In genomic region chr3:69045750-69046149, GRCm38 (mm10) we compare ENCODE assay signal across 8 mouse cellular contexts. TPM values are rescaled to one million over a fixed set of nuclear protein-coding genes. Genes with fewer than 3 reads are reported as not detected.
DNase-seq lines count a peak whose midpoint lies in the region; ATAC-seq and TF ChIP-seq lines count a peak whose summit lies in the region.

No protein-coding gene starts in this region.

- H3K4me1 ChIP-seq in heart, postnatal 0 days (ENCODE audit: control insufficient read depth, insufficient read depth): no peaks in the 10 kb centered on the region
- H3K4me1 ChIP-seq in midbrain, embryonic 12.5 days: peaks cover 15% of the 10 kb centered on the region

- no peak for TF ChIP-seq EP300 in heart, postnatal 0 days (IDR thresholded peaks at IDR 0.05; ENCODE audit: low read depth)

- H3K36me3 ChIP-seq in heart, postnatal 0 days (replicated peaks; ENCODE audit: control insufficient read depth, insufficient read depth, low read length): no peaks in the 10 kb centered on the region
- peaks cover 4% of the 10 kb centered on the region; the same call in 1 of the 2 replicates for H3K36me3 ChIP-seq in midbrain, embryonic 12.5 days

- no peak overlapping the region for H3K27ac ChIP-seq in heart, postnatal 0 days (ENCODE audit: low read depth)
- H3K27ac ChIP-seq in midbrain, embryonic 12.5 days (replicated peaks): no peak overlapping the region

- intact Hi-C loops in heart, postnatal 14 days (cut with DNase I): no loop called here

- peak; percentile 65 for DNase-seq in heart, adult 11 months
- no peak for DNase-seq in heart, postnatal 14 days
- DNase-seq in brain, adult 2 months (ENCODE audit: low read depth, low spot score): peak; percentile 12
- no peak for DNase-seq in heart, postnatal 0 days (ENCODE audit: low spot score)
- DNase-seq in adrenal gland, adult 18-20 months (ENCODE audit: low spot score in 2 of 2): no peak
- no peak for DNase-seq in layer of hippocampus, adult 8-10 months (ENCODE audit: low spot score in 2 of 2)
- DNase-seq in Muller cell, postnatal 12 days (ENCODE audit: inconsistent ontology term): no peak

- no peaks in the 10 kb centered on the region for H3K9me3 ChIP-seq in heart, postnatal 0 days (replicated peaks; ENCODE audit: control insufficient read depth, low read length)
- H3K9me3 ChIP-seq in midbrain, embryonic 12.5 days: no peaks in the 10 kb centered on the region

- ATAC-seq in heart, postnatal 0 days (ENCODE audit: insufficient read depth, low read depth): no peak
- no peak for ATAC-seq in midbrain, embryonic 12.5 days (ENCODE audit: low FRiP score, low read depth)

- 35% methylated on average over 13 of the region's 13 CpGs for WGBS in heart, postnatal 0 days
- WGBS in midbrain, embryonic 12.5 days: 20% methylated on average over 13 of the region's 13 CpGs

- H3K9ac ChIP-seq in heart, postnatal 0 days (replicated peaks; ENCODE audit: low read depth, low read length): peak overlapping the region; percentile 72; the same call in 1 of the 2 replicates
- H3K9ac ChIP-seq in midbrain, embryonic 12.5 days (replicated peaks): 0 out of 2 replicates have a peak overlapping the region, but pooled peaks have one; percentile 97

- no peak for TF ChIP-seq CTCF in heart, postnatal 0 days (IDR thresholded peaks at IDR 0.05; ENCODE audit: low read depth)

- H3K27me3 ChIP-seq in heart, postnatal 0 days (ENCODE audit: control insufficient read depth, insufficient read depth, low read length): no peaks in the 10 kb centered on the region
- peaks cover 4% of the 10 kb centered on the region; the same call in 1 of the 2 replicates for H3K27me3 ChIP-seq in midbrain, embryonic 12.5 days

- peak overlapping the region; percentile 94 for H3K4me3 ChIP-seq in heart, postnatal 0 days (ENCODE audit: low read depth, low read length)
- H3K4me3 ChIP-seq in midbrain, embryonic 12.5 days: peak overlapping the region; percentile 86

- H3K4me2 ChIP-seq in heart, postnatal 0 days (ENCODE audit: low read depth, low read length): peak overlapping the region; percentile 62
- H3K4me2 ChIP-seq in midbrain, embryonic 12.5 days (replicated peaks): peak overlapping the region; percentile 68

RNA-seq across cellular contexts. Expression of gene Trim59, which starts 1.2 kb away (rescaled TPM):
- 1 to 10 TPM; 5.7 to 8.7 TPM for total RNA-seq in heart, postnatal 14 days (2021)
- 8.6 and 19.1 TPM in 2 replicates for total RNA-seq in heart, postnatal 0 days (2014; rRNA removed; ENCODE audit: low replicate concordance)
- polyA plus RNA-seq in heart, postnatal 0 days (2015; fragmentation: Nextera tagmentation; extraction: Ambion mirVana): 19.6 and 22.7 TPM in 2 replicates
- polyA plus RNA-seq in midbrain, embryonic 12.5 days (2016; fragmentation: Nextera tagmentation; extraction: Ambion mirVana): 166 and 171 TPM in 2 replicates
- 1 to 10 TPM; 2.9 to 4.8 TPM for total RNA-seq in adrenal gland, adult 18-20 months (2021)
- 10 to 100 TPM; 14.2 to 18.5 (median 17.1) TPM for total RNA-seq in layer of hippocampus, adult 8-10 months (2022)

RNA-seq across cellular contexts. Expression of gene Smc4, which starts 41.2 kb away (rescaled TPM):
- total RNA-seq in heart, postnatal 14 days (2021): 10 to 100 TPM; 25.9 to 31.1 TPM
- total RNA-seq in heart, postnatal 0 days (2014; rRNA removed; ENCODE audit: low replicate concordance): 32.8 and 52.5 TPM in 2 replicates
- 77.1 and 80.2 TPM in 2 replicates for polyA plus RNA-seq in heart, postnatal 0 days (2015; fragmentation: Nextera tagmentation; extraction: Ambion mirVana)
- 172 and 187 TPM in 2 replicates for polyA plus RNA-seq in midbrain, embryonic 12.5 days (2016; fragmentation: Nextera tagmentation; extraction: Ambion mirVana)
- 10 to 100 TPM; 19.5 to 26.7 TPM for total RNA-seq in adrenal gland, adult 18-20 months (2021)
- total RNA-seq in layer of hippocampus, adult 8-10 months (2022): 1 to 10 TPM; 5.8 to 10.0 (median 7.5) TPM

RNA-seq across cellular contexts. Expression of gene Ift80, which starts 41.4 kb away (rescaled TPM):
- total RNA-seq in heart, postnatal 14 days (2021): 1 to 10 TPM; 7.8 to 8.0 TPM
- 3.2 and 13.6 TPM in 2 replicates for total RNA-seq in heart, postnatal 0 days (2014; rRNA removed; ENCODE audit: low replicate concordance)
- polyA plus RNA-seq in heart, postnatal 0 days (2015; fragmentation: Nextera tagmentation; extraction: Ambion mirVana): 2.8 and 3.0 TPM in 2 replicates
- 16.2 and 20.4 TPM in 2 replicates for polyA plus RNA-seq in midbrain, embryonic 12.5 days (2016; fragmentation: Nextera tagmentation; extraction: Ambion mirVana)
- total RNA-seq in adrenal gland, adult 18-20 months (2021): 10 to 100 TPM; 21.1 to 22.1 TPM
- 10 to 100 TPM; 23.9 to 30.2 (median 28.3) TPM for total RNA-seq in layer of hippocampus, adult 8-10 months (2022)

Comparison
In these comparisons a context has a peak if more than half of its experiments do, and no peak if none do; other contexts are left out.
1. DNase-seq: peak in heart, adult 11 months (single experiment) and brain, adult 2 months (single experiment); none in heart, postnatal 14 days (0 of 2), heart, postnatal 0 days (single experiment), adrenal gland, adult 18-20 months (0 of 2), layer of hippocampus, adult 8-10 months (0 of 2) and Muller cell, postnatal 12 days (single experiment).